Mouse (Mus musculus) myocyte (in vitro differentiated cells): Measurements from ENCODE around the gene Mrps17. TPM values are rescaled to one million over a fixed set of nuclear protein-coding genes. Genes with fewer than 3 reads are reported as not detected.
A peak's percentile ranks its signal among the peaks of the same experiment; 100 is the strongest.
"Not testable (repeated sequence)": the region's sequence is repeated elsewhere in the genome, so short reads cannot be mapped to it uniquely, and the experiment has no call there.

ENCODE experiments used
- H3K27me3 ChIP-seq: one replicate; pipeline ENCODE4 v1.6.1; 2011; ENCODE audit not compliant: control insufficient read depth, insufficient read depth, insufficient read length
- H3K36me3 ChIP-seq: one replicate; pipeline ENCODE4 v1.6.1; 2011; ENCODE audit not compliant: control insufficient read depth, insufficient read depth
- H3K4me2 ChIP-seq: one replicate; pipeline ENCODE4 v1.6.1; 2011; ENCODE audit warnings: low read depth, control low read depth
- H3K4me3 ChIP-seq: one replicate; pipeline ENCODE4 v1.5.1; 2011; ENCODE audit warnings: mild to moderate bottlenecking, control low read depth, moderate library complexity
- H3K79me2 ChIP-seq: one replicate; pipeline ENCODE4 v1.6.1; 2011; ENCODE audit not compliant: control insufficient read depth, insufficient read depth
- H3ac ChIP-seq: one replicate; pipeline ENCODE4 v1.6.1; 2011; ENCODE audit not compliant: control insufficient read depth, insufficient read length
- CEBPB ChIP-seq: IDR thresholded peaks from 2 replicates; pipeline ENCODE4 v1.6.1; 2011; ENCODE audit warnings: mild to moderate bottlenecking, moderate library complexity; ENCODE audit not compliant: poor library complexity, insufficient read depth, severe bottlenecking
- E2F4 ChIP-seq: IDR thresholded peaks from one replicate; pipeline ENCODE4 v1.6.1; 2011; ENCODE audit warnings: mild to moderate bottlenecking, control low read depth, moderate library complexity; ENCODE audit not compliant: insufficient read depth
- MAX ChIP-seq: IDR thresholded peaks from one replicate; pipeline ENCODE4 v1.6.1; 2011; ENCODE audit warnings: low read depth, mild to moderate bottlenecking, control low read depth
- MYOD1 ChIP-seq, 3 experiments: IDR thresholded peaks; one replicate each; pipeline ENCODE4 v1.6.1; 2011; ENCODE audit warnings: control low read depth in 2 of 3, low read depth in 2 of 3, mild to moderate bottlenecking in 2 of 3, moderate library complexity in 1 of 3; ENCODE audit not compliant: insufficient read length in 2 of 3, control insufficient read depth in 1 of 3
- MYOG ChIP-seq, 3 experiments: IDR thresholded peaks; one replicate each; pipeline ENCODE4 v1.6.1; 2011; ENCODE audit warnings: control low read depth in 2 of 3, low read depth in 2 of 3, mild to moderate bottlenecking in 2 of 3; ENCODE audit not compliant: insufficient read length in 2 of 3, control insufficient read depth in 1 of 3, insufficient read depth in 1 of 3
- POLR2A ChIP-seq: IDR thresholded peaks from one replicate; pipeline ENCODE4 v1.6.1; 2011; ENCODE audit warnings: low read depth, mild to moderate bottlenecking, control low read depth, moderate library complexity; ENCODE audit not compliant: insufficient read length
- POLR2AphosphoS2 ChIP-seq: IDR thresholded peaks from one replicate; pipeline ENCODE4 v1.6.1; 2011; ENCODE audit warnings: low read depth, control low read depth; ENCODE audit not compliant: insufficient read length
- REST ChIP-seq: IDR thresholded peaks from one replicate; pipeline ENCODE4 v1.6.1; 2011; ENCODE audit warnings: mild to moderate bottlenecking, control low read depth, moderate library complexity; ENCODE audit not compliant: insufficient read depth, insufficient read length
- SRF ChIP-seq: IDR thresholded peaks from one replicate; pipeline ENCODE4 v1.6.1; 2011; ENCODE audit warnings: low read depth; ENCODE audit not compliant: control insufficient read depth, insufficient read length
- TCF12 ChIP-seq: IDR thresholded peaks from one replicate; pipeline ENCODE4 v1.6.1; 2011; ENCODE audit warnings: mild to moderate bottlenecking, control low read depth; ENCODE audit not compliant: poor library complexity, insufficient read depth, severe bottlenecking
- TCF3 ChIP-seq: IDR thresholded peaks from one replicate; pipeline ENCODE4 v1.6.1; 2011; ENCODE audit warnings: low read depth, control low read depth; ENCODE audit not compliant: insufficient read length
- USF1 ChIP-seq: IDR thresholded peaks from one replicate; pipeline ENCODE4 v1.6.1; 2011; ENCODE audit warnings: low read depth, mild to moderate bottlenecking, control low read depth, moderate library complexity
- polyA plus RNA-seq: library from polyadenylated mRNA; unstranded; fragments of >200 nt; fragmentation: generic; extraction: Trizol; gene quantifications from one replicate; pipeline ENCODE4 v1.2.1, GENCODE M21; 2012; ENCODE audit warnings: missing spikeins

The Mrps17 gene
- polyA plus RNA-seq, 1 experiment = 138 TPM

DNA sequence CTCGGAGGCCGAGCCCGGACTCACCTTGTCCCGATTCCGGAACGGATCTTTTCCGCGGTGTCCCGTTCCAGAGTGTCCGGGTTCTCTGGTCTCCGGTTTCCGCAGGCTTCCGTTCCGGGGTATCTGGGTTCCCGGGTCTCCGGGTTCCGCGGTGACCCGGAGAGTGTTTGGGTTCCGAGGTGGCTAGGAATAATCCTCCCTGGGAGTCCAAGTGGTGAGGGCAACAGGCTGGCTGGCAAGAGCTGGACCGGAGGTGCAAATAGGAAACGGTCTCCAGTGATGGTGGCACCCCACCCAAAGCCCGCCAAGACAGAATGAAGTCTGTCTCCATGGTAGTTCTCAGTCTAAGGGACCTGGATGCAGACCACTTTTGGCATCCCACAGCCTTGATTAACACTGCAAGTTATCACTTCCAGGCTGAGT is 45.2 kb upstream of the Mrps17 start, which contains the start of gene Zfp11:
Gene Zfp11 (minus strand): TSS at position 64 of the 423 bp plus-strand sequence.
- Histone ChIP-seq H3K79me2 (peaks cover 9% of the 10 kb centered on the region), H3K36me3 (no peaks in the 10 kb centered on the region), H3K4me2 (peak within 1 kb of the TSS; percentile 98), H3K4me3 (peak within 1 kb of the TSS; percentile 63), H3ac (peak within 1 kb of the TSS; percentile 9), H3K27me3 (no peaks in the 10 kb centered on the region)
- peak; percentile 76 for TF ChIP-seq POLR2AphosphoS2
- no peak for TF ChIP-seq REST

DNA sequence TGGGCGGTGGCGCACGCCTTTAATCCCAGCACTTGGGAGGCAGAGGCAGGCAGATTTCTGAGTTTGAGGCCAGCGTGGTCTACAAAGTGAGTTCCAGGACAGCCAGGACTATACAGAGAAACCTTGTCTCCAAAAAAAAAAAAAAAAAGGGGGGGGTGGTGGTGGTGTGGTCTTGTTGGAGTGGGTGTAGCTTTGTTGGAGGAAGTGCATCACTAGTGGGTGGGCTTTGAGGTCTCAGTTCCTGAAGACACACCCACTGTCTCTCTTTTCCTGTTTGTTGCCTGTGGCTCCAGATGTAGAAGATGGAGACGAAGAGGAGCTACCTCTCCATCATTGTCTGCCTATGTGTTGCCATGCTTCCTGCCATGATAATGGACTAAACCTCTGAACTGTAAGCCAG is 30.2 kb upstream of the Mrps17 start:
- not testable (repeated sequence) for H3K4me3 ChIP-seq, H3ac ChIP-seq, H3K4me2 ChIP-seq, H3K79me2 ChIP-seq, H3K27me3 ChIP-seq, H3K36me3 ChIP-seq

DNA sequence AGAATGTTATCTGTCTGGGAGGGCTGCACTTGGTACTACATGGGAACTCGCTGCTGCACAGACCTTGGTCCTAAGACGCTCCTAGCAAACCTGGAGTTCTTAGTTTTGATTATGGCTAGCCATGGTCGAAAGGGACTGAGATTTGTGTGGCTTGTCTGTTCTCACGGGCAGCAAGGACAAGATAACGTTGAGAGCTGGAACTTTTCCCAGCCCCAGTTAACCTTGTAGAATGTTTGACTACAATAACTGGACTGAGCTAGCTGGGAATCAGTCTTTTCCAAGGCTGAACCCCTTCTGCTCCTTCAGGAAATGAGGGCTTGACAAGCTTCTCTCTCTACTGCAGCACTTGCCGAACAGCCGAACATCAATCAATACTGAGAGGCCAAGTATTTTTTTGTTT is 27.7 kb upstream of the Mrps17 start:
- TF ChIP-seq TCF3 (no peak), MYOG (IDR thresholded peaks at IDR 0.05; ENCODE audit: control insufficient read depth in 1 of 3, insufficient read depth in 1 of 3, insufficient read length in 2 of 3, low read depth in 2 of 3) (no peak), CEBPB (no peak), E2F4 (no peak), TCF12 (no peak), POLR2AphosphoS2 (no peak), SRF (no peak), MYOD1 (IDR thresholded peaks at IDR 0.05; ENCODE audit: control insufficient read depth in 1 of 3, insufficient read length in 2 of 3, low read depth in 2 of 3) (no peak), REST (no peak), USF1 (no peak), MAX (no peak), POLR2A (no peak)
- Histone ChIP-seq H3K4me2 (no peak overlapping the region), H3K79me2 (no peaks in the 10 kb centered on the region), H3K4me3 (no peak overlapping the region), H3ac (no peak overlapping the region), H3K36me3 (no peaks in the 10 kb centered on the region), H3K27me3 (peaks cover 5% of the 10 kb centered on the region)

- TF ChIP-seq MYOD1 (IDR thresholded peaks at IDR 0.05; ENCODE audit: control insufficient read depth in 1 of 3, insufficient read length in 2 of 3, low read depth in 2 of 3) (no peak), MAX (no peak), USF1 (no peak), CEBPB (no peak), E2F4 (no peak), SRF (no peak), REST (no peak), TCF3 (no peak), MYOG (IDR thresholded peaks at IDR 0.05; ENCODE audit: control insufficient read depth in 1 of 3, insufficient read depth in 1 of 3, insufficient read length in 2 of 3, low read depth in 2 of 3) (no peak), POLR2AphosphoS2 (no peak), TCF12 (no peak), POLR2A (no peak)
These were observed 24.8 kb upstream of the Mrps17 start for GRCm38 (mm10) chr5:129690528-129690927.

GRCm38 (mm10) chr5:129700506-129700905 is 14.8 kb upstream of the Mrps17 start:
- Histone ChIP-seq H3K27me3 (peaks cover 21% of the 10 kb centered on the region), H3K79me2 (no peaks in the 10 kb centered on the region), H3K36me3 (no peaks in the 10 kb centered on the region), H3ac (no peak overlapping the region), H3K4me2 (peak overlapping the region; percentile 59), H3K4me3 (peak overlapping the region; percentile 13)
- TF ChIP-seq CEBPB (no peak), POLR2A (no peak), REST (no peak), E2F4 (no peak), MAX (no peak), USF1 (no peak), POLR2AphosphoS2 (no peak), MYOD1 (IDR thresholded peaks at IDR 0.05; ENCODE audit: control insufficient read depth in 1 of 3, insufficient read length in 2 of 3, low read depth in 2 of 3) (no peak), TCF12 (no peak), SRF (no peak), TCF3 (no peak), MYOG (IDR thresholded peaks at IDR 0.05; ENCODE audit: control insufficient read depth in 1 of 3, insufficient read depth in 1 of 3, insufficient read length in 2 of 3, low read depth in 2 of 3) (no peak)

More at GRCm38 (mm10) chr5:129690528-129690927, 24.8 kb upstream of the Mrps17 start:
- no peak overlapping the region for H3ac ChIP-seq
- H3K36me3 ChIP-seq = no peaks in the 10 kb centered on the region
- no peak overlapping the region for H3K4me2 ChIP-seq
- H3K4me3 ChIP-seq = no peak overlapping the region
- no peaks in the 10 kb centered on the region for H3K79me2 ChIP-seq
- no peaks in the 10 kb centered on the region for H3K27me3 ChIP-seq
